Mouse (Mus musculus) ES-Bruce4 (cell line): ENCODE measurements at regions not wholly inside any gene's neighbourhood (a gene's known extent, or its start where the extent isn't known, plus 50 kb on each side); places are given as distances from the start of the nearest gene placed in this dataset.
A peak's percentile ranks its signal among the peaks of the same experiment; 100 is the strongest.

ENCODE experiments used
- CTCF ChIP-seq: IDR thresholded peaks from one replicate; pipeline ENCODE4 v1.8.1; 2011; ENCODE audit warnings: low read depth, low read length
- EP300 ChIP-seq: IDR thresholded peaks from 2 replicates; pipeline ENCODE4 v1.6.1; 2011; ENCODE audit warnings: low read depth, low read length; ENCODE audit not compliant: insufficient read depth
- POLR2A ChIP-seq: IDR thresholded peaks from one replicate; pipeline ENCODE4 v1.8.1; 2011; ENCODE audit warnings: low read length; ENCODE audit not compliant: insufficient read depth

DNA sequence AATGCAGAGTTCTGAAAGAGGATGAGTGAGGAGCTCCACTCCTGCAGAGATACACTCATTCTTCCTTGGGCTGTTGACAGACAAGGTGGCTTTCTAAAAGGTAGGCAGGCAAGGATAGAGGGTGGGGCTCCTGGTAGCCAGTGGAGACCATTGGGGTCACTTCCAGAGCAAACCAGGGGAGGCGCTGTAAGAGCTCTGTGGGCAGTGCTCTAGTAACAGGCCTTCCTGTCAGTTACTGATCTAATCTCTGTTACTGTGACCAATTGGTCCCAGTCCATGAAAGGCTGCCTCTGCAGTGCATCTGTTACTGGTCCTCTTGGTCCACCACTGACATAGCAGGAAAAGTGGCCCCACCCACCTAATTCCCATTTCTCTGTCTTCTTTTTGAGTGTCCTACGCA is 88.3 kb upstream of the Rbpj start:
- TF ChIP-seq CTCF (peak; percentile 53), POLR2A (no peak), EP300 (no peak)
